Mouse (Mus musculus): ENCODE measurements around the gene Atp5e. TPM values are rescaled to one million over a fixed set of nuclear protein-coding genes. Genes with fewer than 3 reads are reported as not detected.

Gene Atp5e
- polyA plus RNA-seq, 1 experiment from 2014 or later = 673 TPM

DNA sequence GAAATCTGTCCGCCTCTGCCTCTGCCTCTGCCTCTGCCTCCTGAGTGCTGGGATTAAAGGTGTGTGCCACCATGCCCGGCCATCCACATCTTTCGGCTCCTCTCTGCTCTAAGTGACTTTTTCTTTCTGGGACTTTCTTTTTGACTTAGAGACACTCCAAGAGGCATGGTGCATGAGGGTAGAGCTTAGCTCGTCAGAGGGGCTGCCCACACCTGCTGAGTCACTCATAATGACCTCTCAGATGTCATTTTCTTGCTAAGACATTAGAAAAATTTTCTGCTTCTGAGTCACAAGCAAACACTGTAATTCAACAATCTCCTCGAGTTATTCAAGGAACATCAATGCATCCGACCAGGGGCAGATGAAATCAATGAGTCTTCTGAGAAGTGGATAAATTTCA, 18.9 kb downstream of the Atp5e start:
- H3K4me3 ChIP-seq (replicated peaks) = no peak overlapping the region
- WGBS = 65% methylated on average over 6 of the region's 6 CpGs
- no peaks in the 10 kb centered on the region for H3K9me3 ChIP-seq
- H3K36me3 ChIP-seq = no peaks in the 10 kb centered on the region
- no peak overlapping the region for H3K9ac ChIP-seq
- no peak overlapping the region for H3K4me2 ChIP-seq
- ATAC-seq (ENCODE audit: insufficient read depth, low FRiP score, low read depth) = no peak
- peaks cover 11% of the 10 kb centered on the region; the same call in 1 of the 2 replicates for H3K4me1 ChIP-seq
- no peaks in the 10 kb centered on the region for H3K27me3 ChIP-seq (replicated peaks)
- H3K27ac ChIP-seq = no peak overlapping the region

DNA sequence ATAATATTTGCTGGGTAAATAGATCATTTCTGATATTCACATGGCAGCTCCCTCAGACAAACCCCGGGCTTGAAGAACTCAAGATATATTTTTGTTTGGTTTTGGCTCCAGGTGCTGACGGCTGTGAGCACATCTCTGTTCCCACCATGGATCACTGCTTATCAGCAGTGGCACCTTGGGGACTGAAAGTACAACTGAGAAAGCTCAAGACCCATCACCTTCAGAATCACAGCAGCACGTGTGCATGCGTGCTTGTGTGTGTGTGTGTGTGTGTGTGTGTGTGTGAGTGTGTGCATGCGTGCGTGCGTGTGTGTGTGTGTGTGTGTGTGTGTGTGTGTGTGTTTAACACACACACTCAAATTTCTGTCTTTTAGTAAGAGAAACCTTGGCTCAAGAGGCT, 19.5 kb downstream of the Atp5e start:
- H3K27ac ChIP-seq = no peak overlapping the region
- no peak overlapping the region for H3K4me3 ChIP-seq (replicated peaks)
- H3K9ac ChIP-seq = no peak overlapping the region
- no peaks in the 10 kb centered on the region for H3K36me3 ChIP-seq
- peaks cover 11% of the 10 kb centered on the region; the same call in 1 of the 2 replicates for H3K4me1 ChIP-seq
- H3K27me3 ChIP-seq (replicated peaks) = no peaks in the 10 kb centered on the region
- no peak for ATAC-seq (ENCODE audit: insufficient read depth, low FRiP score, low read depth)
- 69% methylated on average over 7 of the region's 7 CpGs for WGBS
- no peak overlapping the region for H3K4me2 ChIP-seq
- H3K9me3 ChIP-seq = no peaks in the 10 kb centered on the region

DNA sequence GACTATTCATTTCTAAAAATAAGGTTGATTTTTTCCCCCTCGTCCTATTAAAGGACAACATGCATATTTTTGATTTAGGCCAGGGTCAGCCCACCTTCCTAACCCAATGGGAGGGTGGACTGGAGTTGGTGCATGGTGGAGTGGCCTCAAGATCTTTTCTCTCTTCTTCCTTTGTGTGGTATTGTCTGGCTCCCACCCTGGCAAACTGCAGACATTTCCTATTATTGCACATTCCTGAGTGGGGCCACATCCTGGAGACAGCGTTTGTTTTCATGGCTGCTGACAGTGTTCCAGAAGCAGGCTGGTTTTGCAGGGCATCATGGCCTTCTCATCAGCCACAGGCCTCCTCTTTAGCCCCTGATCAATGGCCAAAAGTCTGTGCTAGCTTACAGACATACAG, 20.9 kb downstream of the Atp5e start:
- ATAC-seq (ENCODE audit: insufficient read depth, low FRiP score, low read depth) = no peak
- no peak overlapping the region for H3K9ac ChIP-seq
- H3K4me2 ChIP-seq = no peak overlapping the region
- no peaks in the 10 kb centered on the region for H3K9me3 ChIP-seq
- no peak overlapping the region for H3K27ac ChIP-seq
- no peaks in the 10 kb centered on the region for H3K36me3 ChIP-seq
- no peak overlapping the region for H3K4me3 ChIP-seq (replicated peaks)
- 46% methylated on average over 2 of the region's 2 CpGs for WGBS
- H3K27me3 ChIP-seq (replicated peaks) = no peaks in the 10 kb centered on the region
- peaks cover 16% of the 10 kb centered on the region for H3K4me1 ChIP-seq

DNA sequence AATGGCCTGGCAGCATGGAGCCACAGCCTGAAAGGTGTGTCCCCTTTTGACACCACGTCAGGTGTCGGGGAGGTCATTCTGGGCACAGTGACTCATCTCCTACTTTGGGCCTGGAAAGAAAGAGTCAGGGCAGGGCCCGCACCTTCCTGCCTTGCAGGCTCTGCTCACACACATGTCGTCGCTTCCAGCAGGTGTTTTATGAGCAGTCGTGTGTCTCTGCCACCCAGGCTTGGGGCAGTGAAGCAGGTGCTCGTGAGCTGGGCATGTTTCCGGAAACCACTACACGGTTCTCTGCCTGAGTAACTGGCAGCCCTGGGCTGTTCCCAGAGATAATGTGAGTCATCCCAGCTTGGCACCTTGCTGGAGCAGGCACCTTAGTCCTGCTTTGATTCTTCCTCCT, 21.4 kb downstream of the Atp5e start:
- ATAC-seq (ENCODE audit: insufficient read depth, low FRiP score, low read depth) = no peak
- Histone ChIP-seq H3K9me3 (no peaks in the 10 kb centered on the region), H3K27ac (no peak overlapping the region), H3K27me3 (replicated peaks) (no peaks in the 10 kb centered on the region), H3K4me2 (no peak overlapping the region), H3K4me1 (peaks cover 21% of the 10 kb centered on the region), H3K9ac (no peak overlapping the region), H3K36me3 (no peaks in the 10 kb centered on the region), H3K4me3 (replicated peaks) (no peak overlapping the region)
- WGBS = 60% methylated on average over 9 of the region's 9 CpGs

DNA sequence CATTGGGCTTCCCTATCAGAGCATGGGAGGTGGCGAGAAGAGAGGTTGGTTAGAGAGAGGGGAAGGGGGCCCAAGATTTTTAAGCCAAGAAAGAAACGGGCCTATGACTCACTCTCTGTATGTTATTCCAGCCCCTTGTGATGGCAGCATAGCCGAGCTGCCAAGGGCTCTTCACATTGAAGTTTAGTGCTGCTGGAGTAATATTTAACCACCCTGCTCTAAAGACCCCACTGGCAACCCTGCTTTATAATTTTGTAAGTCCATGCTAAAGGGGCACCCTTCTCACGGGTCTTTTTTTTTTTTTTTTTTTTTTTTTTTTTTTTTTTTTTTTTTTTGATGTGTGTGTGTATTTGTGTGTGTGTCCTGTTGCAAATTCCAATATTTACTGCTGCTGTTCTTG, 22.0 kb downstream of the Atp5e start:
- no peak for ATAC-seq (ENCODE audit: insufficient read depth, low FRiP score, low read depth)
- 63% methylated on average over 4 of the region's 4 CpGs for WGBS
- H3K9ac ChIP-seq = no peak overlapping the region
- no peaks in the 10 kb centered on the region for H3K27me3 ChIP-seq (replicated peaks)
- H3K4me1 ChIP-seq = peaks cover 24% of the 10 kb centered on the region
- no peaks in the 10 kb centered on the region for H3K9me3 ChIP-seq
- H3K4me3 ChIP-seq (replicated peaks) = no peak overlapping the region
- H3K27ac ChIP-seq = no peak overlapping the region
- H3K36me3 ChIP-seq = no peaks in the 10 kb centered on the region
- no peak overlapping the region for H3K4me2 ChIP-seq

DNA sequence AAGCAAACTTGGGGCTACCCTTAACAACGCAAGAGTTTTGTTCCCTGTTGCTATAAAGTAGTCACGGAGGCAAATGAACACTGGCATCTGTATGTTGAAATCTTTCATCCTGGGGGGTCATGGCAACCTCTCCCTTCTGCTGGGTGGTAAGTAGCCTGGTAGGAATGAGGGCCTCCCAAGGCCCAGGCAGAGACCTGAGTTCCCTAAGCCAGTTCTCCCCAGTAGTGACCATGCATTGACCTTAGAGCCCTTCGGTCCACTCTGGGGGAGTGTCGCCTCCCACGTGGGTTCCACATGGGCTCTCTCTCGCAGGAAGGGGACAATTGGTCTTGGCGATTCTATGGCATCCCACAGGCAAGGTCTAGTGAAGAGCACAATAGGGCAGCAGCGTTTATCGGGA, 23.9 kb downstream of the Atp5e start:
- no peak overlapping the region for H3K9ac ChIP-seq
- H3K27ac ChIP-seq = no peak overlapping the region
- WGBS = 82% methylated on average over 9 of the region's 9 CpGs
- peaks cover 20% of the 10 kb centered on the region for H3K4me1 ChIP-seq
- H3K4me3 ChIP-seq (replicated peaks) = no peak overlapping the region
- H3K36me3 ChIP-seq = no peaks in the 10 kb centered on the region; the same call in 1 of the 2 replicates
- H3K4me2 ChIP-seq = no peak overlapping the region
- H3K9me3 ChIP-seq = no peaks in the 10 kb centered on the region
- no peak for ATAC-seq (ENCODE audit: insufficient read depth, low FRiP score, low read depth)
- no peaks in the 10 kb centered on the region for H3K27me3 ChIP-seq (replicated peaks)

DNA sequence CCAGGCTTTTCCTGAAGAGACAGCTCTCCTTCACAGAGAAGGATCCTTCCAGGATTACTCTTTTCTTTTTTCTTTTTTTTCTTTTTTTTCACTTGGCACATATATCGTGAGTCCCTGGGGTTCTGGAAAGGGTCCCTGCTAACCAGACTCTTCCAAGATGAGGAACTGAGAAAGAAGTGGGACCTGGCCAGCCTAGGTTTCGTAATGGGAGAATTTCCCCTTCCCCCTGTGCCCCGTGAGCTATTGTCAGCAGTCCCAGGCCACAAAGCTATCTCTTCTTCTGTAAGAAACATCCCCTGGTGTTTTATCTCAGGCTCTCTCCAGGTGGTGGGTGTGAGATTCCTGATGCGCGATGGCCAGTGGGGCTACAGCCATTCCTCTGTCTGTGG, 24.5 kb downstream of the Atp5e start:
- 57% methylated on average over 5 of the region's 5 CpGs for WGBS
- Histone ChIP-seq H3K27me3 (replicated peaks) (no peaks in the 10 kb centered on the region), H3K4me3 (replicated peaks) (no peak overlapping the region), H3K27ac (no peak overlapping the region), H3K36me3 (no peaks in the 10 kb centered on the region; the same call in 1 of the 2 replicates), H3K4me2 (peak overlapping the region; percentile 83), H3K9me3 (no peaks in the 10 kb centered on the region), H3K4me1 (peaks cover 20% of the 10 kb centered on the region), H3K9ac (no peak overlapping the region)
- ATAC-seq (ENCODE audit: insufficient read depth, low FRiP score, low read depth) = no peak

DNA sequence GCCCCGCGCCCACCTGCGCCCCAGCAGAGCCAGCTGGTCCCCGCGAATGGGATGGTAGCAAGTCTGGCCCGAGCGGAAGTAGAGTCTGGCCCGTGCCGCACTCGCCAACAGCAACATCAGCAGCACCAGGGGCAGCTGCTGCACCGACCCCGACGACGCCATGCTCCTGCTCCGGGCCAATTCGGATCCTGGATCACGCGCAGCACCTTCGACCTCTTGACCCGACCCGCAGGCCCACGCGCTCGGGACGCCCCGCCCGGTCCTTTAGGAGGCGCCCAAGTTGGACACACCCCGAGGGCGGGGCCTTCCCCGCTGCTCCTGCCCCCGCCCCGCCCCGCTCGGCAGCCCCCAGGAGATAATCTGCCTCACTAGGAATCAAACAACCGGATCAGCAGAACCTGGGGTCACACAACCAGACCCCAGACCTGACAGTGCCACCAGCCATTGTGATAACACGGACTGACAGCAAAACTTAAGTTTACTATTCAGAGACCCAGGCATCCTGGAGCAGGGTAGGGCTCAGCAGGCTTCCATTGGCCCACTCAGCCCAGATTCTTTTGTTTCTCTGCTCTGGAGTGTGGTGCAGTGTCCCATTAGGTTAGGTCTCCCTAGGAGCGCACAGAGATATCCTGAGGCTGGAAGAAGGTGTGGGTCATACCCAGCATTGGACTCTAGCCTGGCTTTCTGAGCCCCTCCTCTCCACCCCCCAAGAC, 25.0 kb downstream of the Atp5e start, which contains the start of gene Ctsz:
Gene Ctsz (minus strand): TSS at position 303 of the 713 bp plus-strand sequence.
- no peak within 1 kb of the TSS for H3K27ac ChIP-seq
- H3K9ac ChIP-seq = peak within 1 kb of the TSS; percentile 40; the same call in 1 of the 2 replicates
- 1% methylated on average over 38 of the region's 38 CpGs for WGBS
- H3K27me3 ChIP-seq (replicated peaks) = no peaks in the 10 kb centered on the region
- H3K4me2 ChIP-seq = peak within 1 kb of the TSS; percentile 83
- no peaks in the 10 kb centered on the region for H3K9me3 ChIP-seq
- no peaks in the 10 kb centered on the region; the same call in 1 of the 2 replicates for H3K36me3 ChIP-seq
- peak within 1 kb of the TSS; percentile 61 for H3K4me3 ChIP-seq (replicated peaks)
- ATAC-seq (ENCODE audit: insufficient read depth, low FRiP score, low read depth) = peak; percentile 82
- H3K4me1 ChIP-seq = peaks cover 20% of the 10 kb centered on the region

DNA sequence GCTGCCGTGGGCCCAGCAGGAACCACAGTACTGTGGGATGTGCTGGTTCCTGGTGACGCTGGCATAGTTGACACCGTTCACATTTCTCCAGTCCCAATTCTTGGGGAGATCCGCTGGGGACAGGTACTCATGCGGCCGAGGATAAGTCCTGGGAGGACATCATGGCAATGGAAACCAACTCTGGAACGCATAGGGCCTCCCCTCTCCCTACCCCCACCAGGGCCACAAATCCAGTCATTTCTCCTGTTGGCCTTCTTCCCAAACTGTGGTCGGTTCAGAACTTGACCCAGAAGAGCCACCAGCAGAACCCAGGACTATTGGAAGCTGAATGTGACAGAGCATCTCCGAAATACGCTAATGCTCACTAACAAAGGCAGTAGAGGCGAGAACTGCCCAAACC, 25.7 kb downstream of the Atp5e start:
- Histone ChIP-seq H3K27me3 (replicated peaks) (no peaks in the 10 kb centered on the region), H3K9me3 (no peaks in the 10 kb centered on the region), H3K9ac (peak overlapping the region; percentile 40; the same call in 1 of the 2 replicates), H3K27ac (no peak overlapping the region), H3K36me3 (no peaks in the 10 kb centered on the region; the same call in 1 of the 2 replicates), H3K4me2 (peak overlapping the region; percentile 83), H3K4me1 (peaks cover 20% of the 10 kb centered on the region), H3K4me3 (replicated peaks) (peak overlapping the region; percentile 61)
- 66% methylated on average over 11 of the region's 11 CpGs for WGBS
- ATAC-seq (ENCODE audit: insufficient read depth, low FRiP score, low read depth) = no peak

DNA sequence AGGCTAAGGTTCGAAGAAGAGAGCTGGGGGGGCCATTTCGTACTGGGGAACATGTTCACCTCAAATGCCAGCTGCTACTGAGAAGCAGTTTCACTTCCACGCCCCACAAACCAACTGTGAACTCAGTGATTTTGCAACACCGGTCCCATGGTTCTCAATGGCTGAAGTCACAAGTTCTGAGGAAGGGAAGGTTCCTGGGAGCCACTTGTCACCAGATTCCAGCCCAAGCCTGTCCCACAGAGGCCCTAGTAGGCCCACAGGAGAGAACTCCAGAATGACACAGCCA, 26.3 kb downstream of the Atp5e start:
- peak overlapping the region; percentile 61; the same call in 1 of the 2 replicates for H3K4me3 ChIP-seq (replicated peaks)
- WGBS = 90% methylated on average over 4 of the region's 4 CpGs
- peak overlapping the region; percentile 83 for H3K4me2 ChIP-seq
- H3K27me3 ChIP-seq (replicated peaks) = no peaks in the 10 kb centered on the region
- no peak for ATAC-seq (ENCODE audit: insufficient read depth, low FRiP score, low read depth)
- H3K9ac ChIP-seq = 0 out of 2 replicates have a peak overlapping the region, but pooled peaks have one; percentile 10
- H3K9me3 ChIP-seq = no peaks in the 10 kb centered on the region
- H3K36me3 ChIP-seq = peaks cover 3% of the 10 kb centered on the region; the same call in 1 of the 2 replicates
- H3K4me1 ChIP-seq = peaks cover 19% of the 10 kb centered on the region
- H3K27ac ChIP-seq = 0 out of 2 replicates have a peak overlapping the region, but pooled peaks have one; percentile 44

DNA sequence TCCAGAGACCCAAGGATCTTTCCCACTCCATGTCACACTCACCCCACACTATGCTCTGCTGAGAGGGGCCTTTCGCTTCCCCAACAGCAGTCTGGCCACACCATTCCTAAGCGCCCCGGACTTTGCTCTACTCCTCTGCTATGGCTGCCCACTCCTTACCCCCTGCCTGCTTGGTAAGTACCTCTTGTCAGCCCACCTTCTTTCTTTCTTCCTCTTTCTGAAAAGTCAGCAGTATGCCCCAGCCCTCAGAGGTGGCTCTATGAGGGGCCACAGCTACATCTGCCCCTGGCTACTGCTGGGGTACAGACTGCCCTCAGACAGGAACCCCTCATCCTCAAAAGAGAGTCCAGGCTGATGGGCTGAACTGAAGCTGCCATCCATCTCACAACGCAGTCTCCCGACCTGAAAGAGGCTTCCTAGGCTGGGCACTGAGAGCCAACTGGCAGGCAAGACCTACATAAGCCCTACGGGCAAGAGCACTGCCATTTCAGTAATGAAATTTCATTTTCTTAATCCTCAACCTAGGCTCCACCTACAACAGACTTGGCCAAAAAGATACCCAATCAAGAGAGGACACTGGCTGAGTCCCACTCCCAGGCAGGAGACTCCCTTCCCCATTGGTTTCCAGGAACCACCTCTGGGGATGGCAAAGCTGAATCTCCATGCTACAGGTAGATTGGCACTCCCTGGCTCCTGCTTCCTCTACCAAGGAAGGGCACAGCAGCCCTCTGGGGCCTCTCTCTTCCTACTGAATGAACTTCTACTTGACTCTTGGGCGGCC, 26.8 kb downstream of the Atp5e start:
- Histone ChIP-seq H3K36me3 (peaks cover 7% of the 10 kb centered on the region; the same call in 1 of the 2 replicates), H3K4me3 (replicated peaks) (0 out of 2 replicates have a peak overlapping the region, but pooled peaks have one; percentile 11), H3K9me3 (no peaks in the 10 kb centered on the region), H3K4me2 (peak overlapping the region; percentile 83; the same call in 1 of the 2 replicates), H3K27ac (0 out of 2 replicates have a peak overlapping the region, but pooled peaks have one; percentile 44), H3K27me3 (replicated peaks) (no peaks in the 10 kb centered on the region), H3K9ac (no peak overlapping the region), H3K4me1 (peaks cover 17% of the 10 kb centered on the region; the same call in 1 of the 2 replicates)
- no peak for ATAC-seq (ENCODE audit: insufficient read depth, low FRiP score, low read depth)
- 92% methylated on average over 7 of the region's 7 CpGs for WGBS
